Mouse (Mus musculus): Measurements from ENCODE around the gene Lipa.

The Lipa gene

GRCm38 (mm10) chr19:34519646-34520045, 7.6 kb downstream of the Lipa start:
- Histone ChIP-seq H3K4me1 (replicated peaks; ENCODE audit: low read depth, low read length) (peaks cover 10% of the 10 kb centered on the region), H3K27me3 (ENCODE audit: insufficient read depth, low read length) (no peaks in the 10 kb centered on the region), H3K9me3 (ENCODE audit: low read length) (no peaks in the 10 kb centered on the region), H3K4me3 (replicated peaks; ENCODE audit: low read length) (no peak overlapping the region), H3K36me3 (ENCODE audit: insufficient read depth, low read length) (no peaks in the 10 kb centered on the region)
- TF ChIP-seq CTCF (conservative IDR thresholded peaks at IDR 0.05; ENCODE audit: low read length): no peak
- TF ChIP-seq NANOG (IDR thresholded peaks at IDR 0.05; ENCODE audit: borderline replicate concordance, low read length): no peak
- TF ChIP-seq POU5F1 (IDR thresholded peaks at IDR 0.05; ENCODE audit: borderline replicate concordance, low read length): no peak

GRCm38 (mm10) chr19:34518786-34519185, 8.5 kb downstream of the Lipa start:
- TF ChIP-seq POU5F1 (IDR thresholded peaks at IDR 0.05; ENCODE audit: borderline replicate concordance, low read length) (no peak), CTCF (conservative IDR thresholded peaks at IDR 0.05; ENCODE audit: low read length) (no peak), NANOG (IDR thresholded peaks at IDR 0.05; ENCODE audit: borderline replicate concordance, low read length) (no peak)
- H3K4me1 ChIP-seq (replicated peaks; ENCODE audit: low read depth, low read length): peaks cover 10% of the 10 kb centered on the region
- H3K36me3 ChIP-seq (ENCODE audit: insufficient read depth, low read length): no peaks in the 10 kb centered on the region
- H3K4me3 ChIP-seq (replicated peaks; ENCODE audit: low read length): no peak overlapping the region
- H3K9me3 ChIP-seq (ENCODE audit: low read length): no peaks in the 10 kb centered on the region
- H3K27me3 ChIP-seq (ENCODE audit: insufficient read depth, low read length): no peaks in the 10 kb centered on the region

- Histone ChIP-seq H3K36me3 (ENCODE audit: insufficient read depth, low read length) (no peaks in the 10 kb centered on the region), H3K4me1 (replicated peaks; ENCODE audit: low read depth, low read length) (peaks cover 10% of the 10 kb centered on the region), H3K9me3 (ENCODE audit: low read length) (no peaks in the 10 kb centered on the region), H3K27me3 (ENCODE audit: insufficient read depth, low read length) (no peaks in the 10 kb centered on the region), H3K4me3 (replicated peaks; ENCODE audit: low read length) (no peak overlapping the region)
- TF ChIP-seq POU5F1 (IDR thresholded peaks at IDR 0.05; ENCODE audit: borderline replicate concordance, low read length): no peak
- no peak for TF ChIP-seq NANOG (IDR thresholded peaks at IDR 0.05; ENCODE audit: borderline replicate concordance, low read length)
- no peak for TF ChIP-seq CTCF (conservative IDR thresholded peaks at IDR 0.05; ENCODE audit: low read length)
Measured at GRCm38 (mm10) chr19:34517812-34518594, 9.3 kb downstream of the Lipa start.

- H3K4me3 ChIP-seq (replicated peaks; ENCODE audit: low read length): no peak overlapping the region
- H3K36me3 ChIP-seq (ENCODE audit: insufficient read depth, low read length): no peaks in the 10 kb centered on the region
- no peaks in the 10 kb centered on the region for H3K9me3 ChIP-seq (ENCODE audit: low read length)
- TF ChIP-seq CTCF (conservative IDR thresholded peaks at IDR 0.05; ENCODE audit: low read length) (no peak), NANOG (IDR thresholded peaks at IDR 0.05; ENCODE audit: borderline replicate concordance, low read length) (no peak), POU5F1 (IDR thresholded peaks at IDR 0.05; ENCODE audit: borderline replicate concordance, low read length) (no peak)
- no peaks in the 10 kb centered on the region for H3K27me3 ChIP-seq (ENCODE audit: insufficient read depth, low read length)
- peaks cover 10% of the 10 kb centered on the region for H3K4me1 ChIP-seq (replicated peaks; ENCODE audit: low read depth, low read length)
Measured at GRCm38 (mm10) chr19:34517197-34517596, 10.1 kb downstream of the Lipa start.

- no peak overlapping the region for H3K4me3 ChIP-seq (replicated peaks; ENCODE audit: low read length)
- H3K4me1 ChIP-seq (replicated peaks; ENCODE audit: low read depth, low read length): peaks cover 2% of the 10 kb centered on the region; the same call in 1 of the 2 replicates
- no peaks in the 10 kb centered on the region for H3K9me3 ChIP-seq (ENCODE audit: low read length)
- TF ChIP-seq NANOG (IDR thresholded peaks at IDR 0.05; ENCODE audit: borderline replicate concordance, low read length) (no peak), CTCF (conservative IDR thresholded peaks at IDR 0.05; ENCODE audit: low read length) (no peak), POU5F1 (IDR thresholded peaks at IDR 0.05; ENCODE audit: borderline replicate concordance, low read length) (no peak)
- no peaks in the 10 kb centered on the region for H3K27me3 ChIP-seq (ENCODE audit: insufficient read depth, low read length)
- no peaks in the 10 kb centered on the region for H3K36me3 ChIP-seq (ENCODE audit: insufficient read depth, low read length)
Measured at GRCm38 (mm10) chr19:34516346-34516745, 10.9 kb downstream of the Lipa start.

- H3K9me3 ChIP-seq (ENCODE audit: low read length): no peaks in the 10 kb centered on the region
- no peaks in the 10 kb centered on the region for H3K36me3 ChIP-seq (ENCODE audit: insufficient read depth, low read length)
- no peak for TF ChIP-seq POU5F1 (IDR thresholded peaks at IDR 0.05; ENCODE audit: borderline replicate concordance, low read length)
- TF ChIP-seq NANOG (IDR thresholded peaks at IDR 0.05; ENCODE audit: borderline replicate concordance, low read length): no peak
- no peak for TF ChIP-seq CTCF (conservative IDR thresholded peaks at IDR 0.05; ENCODE audit: low read length)
- no peak overlapping the region for H3K4me3 ChIP-seq (replicated peaks; ENCODE audit: low read length)
- no peaks in the 10 kb centered on the region for H3K27me3 ChIP-seq (ENCODE audit: insufficient read depth, low read length)
- no peaks in the 10 kb centered on the region; the same call in 1 of the 2 replicates for H3K4me1 ChIP-seq (replicated peaks; ENCODE audit: low read depth, low read length)
Measured at GRCm38 (mm10) chr19:34515681-34516080, 11.6 kb downstream of the Lipa start.

GRCm38 (mm10) chr19:34511528-34511927, 15.7 kb downstream of the Lipa start:
- Histone ChIP-seq H3K4me1 (replicated peaks; ENCODE audit: low read depth, low read length) (no peaks in the 10 kb centered on the region; the same call in 1 of the 2 replicates), H3K4me3 (replicated peaks; ENCODE audit: low read length) (no peak overlapping the region), H3K36me3 (ENCODE audit: insufficient read depth, low read length) (no peaks in the 10 kb centered on the region), H3K27me3 (ENCODE audit: insufficient read depth, low read length) (no peaks in the 10 kb centered on the region), H3K9me3 (ENCODE audit: low read length) (no peaks in the 10 kb centered on the region)
- no peak for TF ChIP-seq NANOG (IDR thresholded peaks at IDR 0.05; ENCODE audit: borderline replicate concordance, low read length)
- no peak for TF ChIP-seq CTCF (conservative IDR thresholded peaks at IDR 0.05; ENCODE audit: low read length)
- TF ChIP-seq POU5F1 (IDR thresholded peaks at IDR 0.05; ENCODE audit: borderline replicate concordance, low read length): no peak

GRCm38 (mm10) chr19:34510717-34511116, 16.6 kb downstream of the Lipa start:
- Histone ChIP-seq H3K27me3 (ENCODE audit: insufficient read depth, low read length) (no peaks in the 10 kb centered on the region), H3K4me1 (replicated peaks; ENCODE audit: low read depth, low read length) (no peaks in the 10 kb centered on the region; the same call in 1 of the 2 replicates), H3K4me3 (replicated peaks; ENCODE audit: low read length) (no peak overlapping the region), H3K36me3 (ENCODE audit: insufficient read depth, low read length) (no peaks in the 10 kb centered on the region), H3K9me3 (ENCODE audit: low read length) (no peaks in the 10 kb centered on the region)
- TF ChIP-seq CTCF (conservative IDR thresholded peaks at IDR 0.05; ENCODE audit: low read length) (no peak), POU5F1 (IDR thresholded peaks at IDR 0.05; ENCODE audit: borderline replicate concordance, low read length) (no peak)
